Mouse (Mus musculus) embryonic fibroblast, embryonic 13.5 days (primary cell): Measurements from ENCODE around the gene Plaur.

Source experiments
- CTCF ChIP-seq: IDR thresholded peaks from 2 replicates; pipeline ENCODE4 v1.5.1; 2011; ENCODE audit warnings: mild to moderate bottlenecking, control low read depth, low read length, moderate library complexity, borderline replicate concordance; ENCODE audit not compliant: insufficient read depth
- POLR2A ChIP-seq: IDR thresholded peaks from 2 replicates; pipeline ENCODE4 v1.6.1; 2011; ENCODE audit warnings: low read depth, mild to moderate bottlenecking, control low read depth, low read length, moderate library complexity

- TF ChIP-seq CTCF: peak; percentile 71
- TF ChIP-seq POLR2A: no peak
Measured at GRCm38 (mm10) chr7:24472937-24473336, 10.7 kb downstream of the Plaur start.
